Mouse (Mus musculus) mouse trophoblast stem cell (cell line): Measurements from ENCODE around the gene Psmb5.

Experiments used
- in situ Hi-C, 2 experiments: fragments of 300-500 bp; cut with MseI, MboI; formaldehyde crosslinking; loops; 2 replicates in 1 of 2; 3 replicates in 1 of 2; pipeline ENCODE4 v1.15.1; 2025

Gene Psmb5

DNA sequence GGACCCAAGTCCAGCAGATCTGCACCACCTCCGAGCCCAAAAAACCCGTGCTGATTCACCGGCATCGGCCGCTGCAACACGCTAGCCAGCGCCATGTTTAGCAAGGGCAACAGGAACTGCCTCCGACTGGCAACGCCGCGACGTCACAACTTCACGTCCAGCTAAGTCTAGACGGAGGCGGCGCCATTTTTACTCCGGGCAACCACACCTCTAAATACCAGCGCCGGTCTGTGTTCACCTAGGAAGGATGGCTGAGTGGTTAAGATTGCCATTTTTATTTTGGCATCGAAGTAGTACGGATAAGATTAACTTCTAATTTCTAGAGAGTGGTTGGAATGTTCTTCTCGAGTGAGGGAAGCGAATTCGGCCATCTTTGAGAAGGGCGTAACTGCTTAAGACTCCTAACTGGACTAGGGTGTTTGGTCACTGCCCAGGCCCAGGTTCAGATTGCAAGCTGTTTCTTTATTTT, at the start of gene Psmb5:
Psmb5 (minus strand) TSS at position 126 of the 469 bp plus-strand sequence.
- in situ Hi-C loops, result no loop called here

DNA sequence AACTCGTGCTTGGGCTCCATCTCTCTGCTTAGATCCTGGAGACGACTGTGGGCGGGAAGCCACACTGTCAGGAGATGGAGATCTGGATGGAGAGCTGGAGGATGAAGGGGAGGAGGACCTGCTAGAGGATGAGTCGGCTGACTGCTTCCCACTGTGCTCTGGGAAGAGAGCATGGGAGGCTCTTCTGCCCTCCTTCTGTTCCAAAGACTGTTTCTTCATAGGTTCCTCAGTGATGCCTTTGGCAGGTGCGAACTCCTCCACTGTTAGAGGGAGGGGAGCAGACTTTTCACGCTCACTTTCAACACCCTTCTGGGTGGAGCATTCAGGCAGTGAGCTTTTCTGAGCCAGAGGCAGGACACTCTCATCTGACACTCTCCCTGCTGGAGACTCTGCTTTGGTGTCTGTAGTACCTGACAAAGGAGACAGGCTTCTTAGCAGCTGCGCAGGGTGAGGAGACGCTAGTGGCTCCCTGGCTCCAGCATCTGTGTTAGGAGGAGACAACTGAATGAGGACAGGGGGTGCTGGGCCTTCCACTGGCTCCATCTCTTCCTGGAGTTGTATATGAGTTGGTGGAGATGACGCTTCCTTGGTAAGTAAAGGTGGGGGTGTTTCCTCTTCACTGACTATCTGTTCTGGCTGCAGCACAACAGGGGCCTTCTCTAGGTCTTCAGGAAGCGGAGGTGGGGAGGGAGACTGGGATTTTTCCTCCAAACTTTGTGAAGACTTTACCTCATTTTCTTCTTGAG, 46.8 kb upstream of the Psmb5 start:
- in situ Hi-C loops, result no loop called here

GRCm38 (mm10) chr14:54660009-54660408, 42.2 kb upstream of the Psmb5 start:
- in situ Hi-C loops, result no loop called here

DNA sequence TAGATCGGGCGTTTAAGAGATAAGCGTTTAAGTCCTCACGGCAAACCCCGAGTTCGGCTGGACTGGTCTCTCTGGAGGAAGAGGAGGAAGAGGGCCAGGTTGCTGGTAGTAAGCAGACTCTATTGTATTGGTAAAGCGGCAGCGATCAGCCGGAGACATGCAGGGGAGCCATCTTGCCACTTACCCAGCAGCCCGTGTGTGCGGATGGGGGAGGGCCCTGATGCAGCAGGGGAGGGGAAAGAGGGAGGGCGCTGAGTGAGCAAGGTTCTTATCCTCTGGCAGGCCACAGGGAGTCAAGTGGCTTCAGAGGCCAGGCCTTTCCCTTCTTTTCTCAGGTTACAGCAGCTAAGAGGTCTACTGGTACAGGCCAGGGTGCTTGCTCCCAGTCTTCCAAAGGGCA, 35.7 kb upstream of the Psmb5 start:
- in situ Hi-C loops, result no loop called here

DNA sequence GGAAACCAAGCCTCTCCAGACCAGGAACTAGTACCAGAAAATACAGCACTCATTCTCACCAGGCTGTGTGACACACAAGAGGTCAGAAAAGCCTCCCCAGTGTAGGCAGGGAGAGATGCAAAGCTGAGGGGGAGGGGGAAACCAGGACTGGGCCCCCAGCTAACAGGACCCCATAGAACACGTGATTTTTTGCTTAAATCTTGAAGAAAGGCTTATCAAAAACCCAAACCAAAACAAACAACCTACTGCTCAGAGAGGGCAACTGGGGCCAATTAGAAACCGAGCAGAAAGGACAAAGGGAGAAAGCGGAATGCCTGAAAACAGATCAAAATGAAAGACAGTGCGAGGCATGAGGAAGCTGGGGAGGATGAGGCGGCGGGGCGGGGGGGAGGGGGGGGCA, 35.0 kb upstream of the Psmb5 start:
- in situ Hi-C loops, result no loop called here

- in situ Hi-C loops, result no loop called here
Observed at GRCm38 (mm10) chr14:54651556-54651955, 33.7 kb upstream of the Psmb5 start.

DNA sequence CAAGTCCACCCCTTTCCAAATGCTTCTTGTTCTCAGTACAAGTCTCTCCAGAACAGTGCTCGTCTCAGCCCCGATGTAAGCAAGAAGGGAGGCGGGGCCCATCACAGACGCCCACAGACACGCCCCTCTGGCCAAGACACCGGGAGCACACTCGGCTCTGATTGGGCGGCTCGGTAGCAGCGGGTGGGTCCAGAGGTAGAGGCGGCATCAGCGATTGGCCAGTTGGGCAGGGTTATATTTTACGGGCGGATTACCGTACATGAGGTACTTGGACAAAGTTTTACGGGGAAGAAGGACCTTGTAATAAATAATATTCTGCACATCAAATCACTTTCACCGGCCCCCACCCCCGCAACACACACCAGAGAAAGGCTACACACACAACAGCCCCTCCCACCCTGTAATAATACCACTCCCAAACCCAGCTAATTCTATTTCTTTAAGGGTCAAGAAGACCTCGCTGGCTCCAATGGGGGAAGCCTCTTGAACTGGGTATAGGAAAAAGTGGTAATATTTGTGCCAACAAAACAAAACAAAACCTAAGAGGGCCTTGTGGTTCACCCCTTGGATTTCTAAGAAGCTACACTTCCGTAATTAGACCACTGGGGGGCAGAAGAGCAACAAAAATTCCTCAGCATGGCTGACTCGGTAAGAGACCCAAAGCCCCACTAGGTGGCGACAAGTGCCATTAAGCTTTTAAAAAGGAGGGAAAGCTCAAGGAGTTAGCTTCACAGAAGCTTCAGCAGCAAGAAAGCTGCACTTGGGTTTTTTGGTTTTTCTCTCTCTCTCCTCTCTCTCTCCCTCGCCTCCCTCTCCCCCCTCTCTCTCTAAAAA, 33.0 kb upstream of the Psmb5 start:
- in situ Hi-C loops, result no loop called here

GRCm38 (mm10) chr14:54647900-54648299, 30.1 kb upstream of the Psmb5 start:
- in situ Hi-C loops, result no loop called here

DNA sequence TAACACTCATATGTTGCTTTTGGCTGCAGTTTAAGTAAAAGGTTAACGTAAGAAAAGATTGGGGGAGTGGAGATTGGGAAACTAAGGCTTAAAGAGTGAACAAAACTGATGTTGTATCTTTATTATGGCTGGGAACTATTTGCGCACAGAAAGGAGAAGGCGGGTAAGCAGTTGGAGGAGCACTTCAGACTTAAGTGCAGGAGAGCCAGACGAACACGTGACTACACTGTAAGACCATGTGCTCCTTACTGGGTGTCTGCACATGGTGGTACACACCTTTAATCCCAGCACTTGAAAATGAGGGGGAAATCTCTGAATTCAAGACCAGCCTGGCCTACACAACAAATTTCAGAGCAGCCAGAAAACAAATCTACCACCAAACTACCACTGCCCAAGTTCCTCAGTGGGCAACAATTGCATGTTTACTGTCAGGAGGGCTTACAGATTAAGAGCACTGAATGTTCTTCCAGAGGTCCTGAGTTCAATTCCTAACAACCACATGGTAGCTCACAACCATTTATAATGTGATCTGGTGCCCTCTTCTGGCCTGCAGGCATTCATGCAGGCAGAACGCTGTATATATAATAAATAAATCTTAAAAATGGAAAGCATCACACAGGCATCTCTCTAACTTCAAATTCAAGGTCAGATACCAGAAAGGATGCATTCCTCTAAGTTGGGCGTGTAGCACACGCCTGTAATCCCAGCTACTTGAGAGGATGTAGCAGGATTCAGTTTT, 29.2 kb upstream of the Psmb5 start:
- in situ Hi-C loops, result no loop called here

DNA sequence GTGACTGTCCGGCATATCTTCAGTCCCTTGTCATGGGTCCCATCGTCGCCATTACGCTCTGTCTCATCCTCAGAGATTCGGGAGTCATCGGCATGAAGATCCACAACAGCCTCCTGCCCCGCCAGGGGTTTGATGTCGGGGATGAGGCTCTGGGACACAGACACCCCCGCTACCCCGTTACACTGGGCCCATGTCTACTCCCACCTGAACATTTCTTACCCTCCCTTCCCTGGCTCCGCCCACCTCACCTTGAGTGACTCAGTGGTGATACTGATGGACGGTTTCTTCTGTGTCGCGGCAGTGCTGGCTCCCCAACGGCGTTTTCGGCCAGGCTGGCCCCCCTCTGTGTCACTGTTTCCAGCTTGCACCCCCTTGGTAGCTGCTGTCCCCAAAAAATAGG, 28.6 kb upstream of the Psmb5 start:
- in situ Hi-C loops, result no loop called here

- in situ Hi-C loops, result no loop called here
Observed at GRCm38 (mm10) chr14:54644294-54644693, 26.5 kb upstream of the Psmb5 start.

DNA sequence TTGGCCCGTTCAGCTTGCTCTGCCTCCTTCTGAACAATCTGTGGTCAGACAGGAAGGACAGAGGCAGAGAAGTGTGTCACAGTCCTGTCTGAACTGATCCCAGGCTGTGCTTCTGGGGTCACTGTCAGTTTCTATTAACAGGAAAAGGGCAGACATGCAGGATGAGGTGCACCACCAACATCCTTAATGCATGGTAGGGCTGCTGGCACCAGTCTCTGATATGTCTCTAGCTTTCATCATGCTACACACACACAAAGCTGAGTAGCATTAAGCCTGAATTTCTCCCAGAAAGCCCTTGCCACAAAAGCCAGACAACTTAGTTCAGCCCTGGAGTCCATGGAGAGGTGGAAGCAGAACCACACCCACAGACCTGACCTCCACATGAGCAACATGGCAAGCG, 25.2 kb upstream of the Psmb5 start:
- in situ Hi-C loops, result no loop called here

DNA sequence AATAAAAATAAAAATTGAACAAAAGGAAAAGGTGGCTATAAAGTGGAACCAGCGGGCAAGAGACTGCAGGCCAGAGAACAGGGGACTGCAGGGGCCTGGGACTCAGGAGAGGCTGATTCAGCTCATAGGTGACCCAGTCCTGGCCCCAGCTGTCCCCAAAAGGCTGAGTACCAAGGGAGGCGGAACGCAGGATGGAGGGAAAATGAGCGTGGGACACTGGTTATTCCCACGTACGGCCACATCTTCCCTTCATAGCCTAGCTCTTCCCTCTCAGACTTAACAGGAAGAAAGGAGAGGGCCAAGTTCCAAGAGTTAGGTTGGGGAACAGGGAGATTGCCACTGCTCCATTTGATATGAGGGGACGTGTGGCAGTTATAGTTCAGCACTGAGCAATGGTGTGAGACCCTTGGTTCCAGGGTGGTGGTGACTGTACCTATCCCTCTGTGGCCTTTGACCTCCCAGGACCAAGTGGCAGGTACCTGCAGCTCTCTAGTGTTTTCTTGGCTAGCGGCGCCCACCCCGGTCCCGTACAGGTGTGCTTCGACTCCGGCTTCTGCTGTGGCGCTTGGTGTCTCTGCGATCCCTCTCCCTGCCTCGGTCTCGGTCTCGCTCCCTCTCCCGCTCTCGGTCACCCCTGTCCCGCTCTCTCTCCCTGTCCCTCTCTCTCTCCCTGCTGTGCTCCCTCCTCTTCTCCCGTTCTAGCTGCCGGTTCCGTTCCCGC, 24.6 kb upstream of the Psmb5 start:
- in situ Hi-C loops, result no loop called here

- in situ Hi-C loops, result no loop called here
Observed at GRCm38 (mm10) chr14:54641305-54641969, 23.6 kb upstream of the Psmb5 start, which contains the start of gene Cdh24. Cdh24 (minus strand) TSS chr14:54641364.

DNA sequence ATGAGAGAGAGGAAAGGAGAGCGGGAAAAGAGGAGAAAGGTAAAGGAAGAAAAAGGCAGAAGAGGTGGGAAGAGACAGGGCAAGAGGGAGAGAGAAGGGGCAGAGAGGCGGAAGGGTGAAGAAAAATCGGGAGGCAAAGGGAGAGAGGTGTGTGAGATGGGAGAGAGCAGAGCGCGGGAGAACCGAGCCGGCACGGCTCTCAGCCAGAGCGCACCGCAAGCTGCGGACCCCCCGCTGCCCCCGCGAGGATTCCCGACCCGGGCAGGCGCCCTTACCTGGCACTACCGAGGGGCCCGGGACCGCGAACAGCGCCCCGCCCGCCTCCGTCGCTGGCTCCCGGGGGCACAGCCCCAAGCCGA, 23.1 kb upstream of the Psmb5 start, which contains the start of gene Gm17606:
Gm17606 (plus strand) TSS at position 7 of the 359 bp plus-strand sequence.
- in situ Hi-C loops, result no loop called here

DNA sequence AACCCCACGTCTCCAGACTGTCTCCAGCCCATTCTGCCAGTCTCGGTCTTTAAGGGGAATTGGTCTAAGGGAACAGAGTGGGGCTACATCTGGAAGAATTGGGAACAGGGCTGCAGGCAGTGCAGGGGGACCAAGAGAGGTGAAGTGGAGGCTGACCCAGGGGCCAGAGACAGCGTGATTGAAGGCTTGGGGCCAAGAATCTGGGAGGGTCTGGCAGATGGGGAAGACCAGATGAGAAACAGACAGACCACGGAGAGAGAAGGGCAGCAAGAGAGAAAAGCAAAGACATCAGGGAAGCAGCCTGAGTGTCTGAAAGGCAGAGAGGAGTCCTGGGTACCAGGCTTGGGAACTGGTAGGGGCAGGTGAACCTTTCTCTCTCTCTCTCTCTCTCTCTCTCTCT, 22.3 kb upstream of the Psmb5 start:
- in situ Hi-C loops, result no loop called here

DNA sequence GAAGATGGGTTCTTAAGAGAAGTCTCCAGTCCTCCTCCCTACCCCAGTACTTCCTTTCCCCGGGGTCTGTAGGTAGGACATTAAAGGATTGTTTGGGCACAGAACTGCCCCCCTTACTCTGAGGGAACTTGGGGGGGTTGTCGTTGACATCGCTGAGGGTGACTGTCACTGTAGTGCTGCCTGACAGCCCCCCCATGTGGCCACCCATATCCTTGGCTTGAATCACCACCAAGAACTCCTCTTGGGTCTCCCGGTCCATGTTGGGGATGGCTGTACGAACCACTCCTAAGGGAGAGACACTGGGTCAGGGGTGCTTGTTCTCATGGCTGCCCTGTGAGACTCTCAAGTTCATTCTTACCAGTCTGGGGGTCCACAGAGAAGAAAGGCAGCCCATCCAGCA, 20.4 kb upstream of the Psmb5 start:
- in situ Hi-C loops, result no loop called here

DNA sequence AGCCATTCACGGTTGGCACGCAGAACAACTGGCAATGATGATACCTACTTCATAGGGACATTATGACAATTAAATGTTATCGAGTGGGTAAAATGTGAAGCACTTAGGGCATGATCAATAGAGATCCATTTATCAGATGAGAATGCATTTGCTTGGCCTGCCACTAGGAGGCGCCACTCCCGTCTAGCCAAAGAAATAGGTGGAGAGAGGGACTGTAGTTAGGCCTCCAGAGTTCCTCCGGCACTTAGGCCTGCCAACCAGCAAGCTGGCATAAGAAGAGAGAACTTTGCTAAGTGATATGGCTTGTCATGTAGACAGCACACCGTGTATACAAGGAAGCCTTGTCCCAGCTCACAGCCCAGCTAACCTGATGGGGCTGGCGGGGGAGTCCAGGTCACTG, 19.1 kb upstream of the Psmb5 start:
- in situ Hi-C loops, result no loop called here

DNA sequence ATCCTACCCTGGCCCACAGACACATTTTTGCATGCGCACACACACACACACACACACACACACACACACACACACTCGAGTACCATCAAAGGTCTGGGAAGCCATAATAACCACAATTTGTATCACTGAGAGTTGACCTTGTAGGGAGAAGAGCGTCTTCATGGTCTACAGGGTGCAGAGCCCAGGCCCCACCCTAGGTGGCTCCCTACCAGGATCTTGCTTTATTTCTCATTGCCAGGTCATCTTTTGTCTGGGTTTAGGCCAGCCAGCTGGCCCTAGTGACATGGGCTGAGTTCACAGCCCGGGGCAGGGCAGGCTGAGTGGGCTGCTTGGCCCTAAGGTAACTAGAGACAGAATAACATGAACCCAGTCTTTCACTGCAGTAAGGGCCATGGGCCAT, 16.4 kb upstream of the Psmb5 start:
- in situ Hi-C loops, result no loop called here

- in situ Hi-C loops, result no loop called here
Observed at GRCm38 (mm10) chr14:54632252-54632651, 14.4 kb upstream of the Psmb5 start.

- in situ Hi-C loops, result no loop called here
Observed at GRCm38 (mm10) chr14:54631240-54631599, 13.4 kb upstream of the Psmb5 start.
